In the genomic region with DNA sequence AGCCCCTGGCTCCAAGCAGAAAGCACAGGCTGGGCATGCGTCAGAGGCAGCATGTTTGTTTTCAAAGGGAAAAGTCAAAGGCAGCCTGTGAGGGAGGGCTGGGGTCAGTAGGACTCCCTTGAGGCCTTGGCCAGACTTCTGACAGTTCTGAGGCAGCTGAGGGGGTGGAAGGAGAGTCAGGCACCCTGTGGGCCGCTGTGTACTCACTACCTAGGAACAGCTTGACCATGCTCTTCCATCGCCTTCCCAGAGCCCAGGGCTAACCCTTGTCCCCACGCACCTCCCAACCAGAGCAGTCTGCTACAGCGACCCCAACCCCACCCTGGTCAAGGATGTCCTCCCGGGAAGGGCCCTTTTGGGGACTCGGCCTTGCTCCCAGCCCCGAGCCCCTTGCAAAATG, we compare ENCODE assay signal across 8 mouse cellular contexts. TPM values are rescaled to one million over a fixed set of nuclear protein-coding genes. Genes with fewer than 3 reads are reported as not detected.
DNase-seq lines count a peak whose midpoint lies in the region; ATAC-seq lines count a peak whose summit lies in the region.

No protein-coding gene starts in this region.

- peaks cover 64% of the 10 kb centered on the region for H3K36me3 ChIP-seq in erythroblast, embryonic 14.5 days (ENCODE audit: control insufficient read depth)
- H3K36me3 ChIP-seq in intestine, embryonic 16.5 days (ENCODE audit: control insufficient read depth, insufficient read depth, low read length): peaks cover 15% of the 10 kb centered on the region

- H3K9ac ChIP-seq in intestine, embryonic 16.5 days (ENCODE audit: low read depth, low read length): peak overlapping the region; percentile 75; the same call in 1 of the 2 replicates

- WGBS in intestine, embryonic 16.5 days: 48% methylated on average over 8 of the region's 8 CpGs

- peaks cover 45% of the 10 kb centered on the region for H3K4me1 ChIP-seq in erythroblast, embryonic 14.5 days (ENCODE audit: control insufficient read depth)
- peaks cover 7% of the 10 kb centered on the region; the same call in 1 of the 2 replicates for H3K4me1 ChIP-seq in brown adipose tissue, adult 24 weeks (ENCODE audit: control insufficient read depth, insufficient read depth, insufficient read length, low read length)
- peaks cover 42% of the 10 kb centered on the region for H3K4me1 ChIP-seq in intestine, embryonic 16.5 days (ENCODE audit: control insufficient read depth, insufficient read depth, low read length)

- peak overlapping the region; percentile 75 for H3K4me3 ChIP-seq in erythroblast, embryonic 14.5 days (replicated peaks)
- 0 out of 2 replicates have a peak overlapping the region, but pooled peaks have one; percentile 27 for H3K4me3 ChIP-seq in brown adipose tissue, adult 24 weeks (ENCODE audit: insufficient read depth, low read depth, low read length)
- no peak overlapping the region for H3K4me3 ChIP-seq in intestine, embryonic 16.5 days (ENCODE audit: low read length)

- 0 out of 2 replicates have a peak overlapping the region, but pooled peaks have one; percentile 90 for H3K4me2 ChIP-seq in intestine, embryonic 16.5 days (ENCODE audit: low read depth, low read length)

- H3K27me3 ChIP-seq in erythroblast, embryonic 14.5 days (ENCODE audit: control insufficient read depth): no peaks in the 10 kb centered on the region
- H3K27me3 ChIP-seq in intestine, embryonic 16.5 days (replicated peaks; ENCODE audit: control insufficient read depth, insufficient read depth, low read length): no peaks in the 10 kb centered on the region

- no peak overlapping the region for H3K27ac ChIP-seq in brown adipose tissue, adult 24 weeks (replicated peaks; ENCODE audit: low read depth, low read length)
- peak overlapping the region; percentile 57 for H3K27ac ChIP-seq in intestine, embryonic 16.5 days (ENCODE audit: low read length)

- DNase-seq in lung, postnatal 10 days: peak; percentile 67
- no peak for DNase-seq in urinary bladder, adult 2 months (ENCODE audit: low spot score)
- no peak for DNase-seq in cerebellum, adult 11 months
- DNase-seq in natural killer cell, adult 2 months (ENCODE audit: low spot score in 2 of 2): no peak

- ATAC-seq in erythroblast, adult 5-6 weeks (replicated peaks; ENCODE audit: low FRiP score, poor library complexity, severe bottlenecking): no peak
- no peak for ATAC-seq in intestine, embryonic 16.5 days

- H3K9me3 ChIP-seq in erythroblast, embryonic 14.5 days (ENCODE audit: control insufficient read depth, low read length): peaks cover 5% of the 10 kb centered on the region
- H3K9me3 ChIP-seq in intestine, embryonic 16.5 days (ENCODE audit: control insufficient read depth, low read length): no peaks in the 10 kb centered on the region

RNA-seq across cellular contexts. Expression of gene Isyna1, which starts 1.0 kb away (rescaled TPM):
- 13.3 and 13.4 TPM in 2 replicates for polyA plus RNA-seq in erythroblast, embryonic 14.5 days (2012)
- 3.8 and 6.1 TPM in 2 replicates for total RNA-seq in erythroblast, adult 5-6 weeks (2015; ENCODE audit: low replicate concordance)
- total RNA-seq in erythroblast, adult 5-6 weeks (2017; ENCODE audit: low replicate concordance): 1.4 and 7.7 TPM in 2 replicates
- polyA plus RNA-seq in brown adipose tissue, adult 24 weeks (2012; ENCODE audit: insufficient read depth, insufficient read length, missing spikeins): 7.7 and 17.4 TPM in 2 replicates
- polyA plus RNA-seq in intestine, embryonic 16.5 days (2015; fragmentation: Nextera tagmentation; extraction: Ambion mirVana): 105 and 121 TPM in 2 replicates
- polyA plus RNA-seq in urinary bladder, adult 2 months (2012; rRNA removed): 37.9 and 49.6 TPM in 2 replicates

RNA-seq across cellular contexts. Expression of gene Ssbp4, which starts 15.5 kb away (rescaled TPM):
- polyA plus RNA-seq in erythroblast, embryonic 14.5 days (2012): 40.7 and 52.6 TPM in 2 replicates
- total RNA-seq in erythroblast, adult 5-6 weeks (2015; ENCODE audit: low replicate concordance): 6.3 and 10.9 TPM in 2 replicates
- total RNA-seq in erythroblast, adult 5-6 weeks (2017; ENCODE audit: low replicate concordance): 6.3 and 13.8 TPM in 2 replicates
- 29.6 and 45.0 TPM in 2 replicates for polyA plus RNA-seq in brown adipose tissue, adult 24 weeks (2012; ENCODE audit: insufficient read depth, insufficient read length, missing spikeins)
- polyA plus RNA-seq in intestine, embryonic 16.5 days (2015; fragmentation: Nextera tagmentation; extraction: Ambion mirVana): 63.2 and 73.9 TPM in 2 replicates
- 73.5 and 74.6 TPM in 2 replicates for polyA plus RNA-seq in urinary bladder, adult 2 months (2012; rRNA removed)

RNA-seq across cellular contexts. Expression of gene Lrrc25, which starts 22.8 kb away (rescaled TPM):
- 0.12 and 0.40 TPM in 2 replicates for polyA plus RNA-seq in erythroblast, embryonic 14.5 days (2012)
- total RNA-seq in erythroblast, adult 5-6 weeks (2015; ENCODE audit: low replicate concordance): 5.4 and 9.0 TPM in 2 replicates
- total RNA-seq in erythroblast, adult 5-6 weeks (2017; ENCODE audit: low replicate concordance): 0.98 and 2.3 TPM in 2 replicates
- 2.0 TPM in 2 replicates for polyA plus RNA-seq in brown adipose tissue, adult 24 weeks (2012; ENCODE audit: insufficient read depth, insufficient read length, missing spikeins)
- polyA plus RNA-seq in intestine, embryonic 16.5 days (2015; fragmentation: Nextera tagmentation; extraction: Ambion mirVana): 2.9 and 3.0 TPM in 2 replicates
- 5.2 and 6.2 TPM in 2 replicates for polyA plus RNA-seq in urinary bladder, adult 2 months (2012; rRNA removed)

RNA-seq across cellular contexts. Expression of gene Gdf15, which starts 39.1 kb away (rescaled TPM):
- polyA plus RNA-seq in erythroblast, embryonic 14.5 days (2012): 0.13 TPM in 1 of 2 replicates, not detected in the other
- not detected in 2 replicates for total RNA-seq in erythroblast, adult 5-6 weeks (2015; ENCODE audit: low replicate concordance)
- 0.60 TPM in 1 of 2 replicates, not detected in the other for total RNA-seq in erythroblast, adult 5-6 weeks (2017; ENCODE audit: low replicate concordance)
- 1.7 TPM in 2 replicates for polyA plus RNA-seq in brown adipose tissue, adult 24 weeks (2012; ENCODE audit: insufficient read depth, insufficient read length, missing spikeins)
- polyA plus RNA-seq in intestine, embryonic 16.5 days (2015; fragmentation: Nextera tagmentation; extraction: Ambion mirVana): 3.6 and 3.7 TPM in 2 replicates
- 0.84 and 1.1 TPM in 2 replicates for polyA plus RNA-seq in urinary bladder, adult 2 months (2012; rRNA removed)

RNA-seq across cellular contexts. Expression of gene Ell, which starts 53.9 kb away (rescaled TPM):
- 3.3 and 3.8 TPM in 2 replicates for polyA plus RNA-seq in erythroblast, embryonic 14.5 days (2012)
- 2.5 and 5.2 TPM in 2 replicates for total RNA-seq in erythroblast, adult 5-6 weeks (2015; ENCODE audit: low replicate concordance)
- total RNA-seq in erythroblast, adult 5-6 weeks (2017; ENCODE audit: low replicate concordance): 4.0 and 4.7 TPM in 2 replicates
- polyA plus RNA-seq in brown adipose tissue, adult 24 weeks (2012; ENCODE audit: insufficient read depth, insufficient read length, missing spikeins): 7.3 and 9.1 TPM in 2 replicates
- polyA plus RNA-seq in intestine, embryonic 16.5 days (2015; fragmentation: Nextera tagmentation; extraction: Ambion mirVana): 16.6 and 17.7 TPM in 2 replicates
- polyA plus RNA-seq in urinary bladder, adult 2 months (2012; rRNA removed): 21.3 and 26.9 TPM in 2 replicates
